Mouse (Mus musculus): ENCODE results near the gene Frmd4a.

Gene Frmd4a

DNA sequence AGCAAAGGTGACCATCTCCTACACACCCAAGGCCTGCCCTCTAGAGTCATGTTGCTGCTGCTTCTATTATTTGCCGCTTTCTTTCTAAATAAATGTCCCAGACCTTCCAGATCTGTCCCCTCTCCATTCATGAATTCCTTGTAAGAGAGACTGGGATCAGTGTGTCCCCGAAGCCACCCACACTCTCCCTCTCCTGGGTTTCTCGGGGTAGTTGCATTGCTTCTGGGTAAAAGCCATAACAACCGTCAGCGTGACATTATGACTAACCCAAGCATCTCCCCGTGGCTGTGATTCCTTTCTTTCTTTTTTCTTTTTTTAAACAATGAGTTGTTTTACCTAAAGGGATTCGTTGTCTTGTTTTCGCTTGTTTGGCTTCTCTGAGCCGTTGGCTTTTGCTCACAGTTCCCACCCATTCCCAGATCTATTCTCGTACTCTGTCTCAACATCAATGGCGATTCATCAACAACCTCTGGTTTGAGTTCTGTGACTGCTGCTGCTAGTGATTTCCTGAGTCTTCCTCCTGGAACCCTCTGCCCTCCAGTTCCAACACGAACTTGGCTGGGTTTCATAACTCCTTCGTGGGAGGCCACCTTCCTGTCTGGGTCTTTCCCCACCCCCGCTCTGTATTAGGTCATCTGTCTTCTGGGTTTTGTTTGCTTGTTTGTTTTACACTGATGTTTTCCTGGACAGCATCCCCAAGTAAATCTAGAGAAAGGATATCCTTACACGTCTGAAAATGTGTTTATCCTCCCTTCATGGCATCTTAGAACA, 483.9 kb downstream of the Frmd4a start:
- no peak; the same call in 1 of the 2 replicates for TF ChIP-seq GATA4 (IDR thresholded peaks at IDR 0.05; ENCODE audit: insufficient replicate concordance, low read length)

DNA sequence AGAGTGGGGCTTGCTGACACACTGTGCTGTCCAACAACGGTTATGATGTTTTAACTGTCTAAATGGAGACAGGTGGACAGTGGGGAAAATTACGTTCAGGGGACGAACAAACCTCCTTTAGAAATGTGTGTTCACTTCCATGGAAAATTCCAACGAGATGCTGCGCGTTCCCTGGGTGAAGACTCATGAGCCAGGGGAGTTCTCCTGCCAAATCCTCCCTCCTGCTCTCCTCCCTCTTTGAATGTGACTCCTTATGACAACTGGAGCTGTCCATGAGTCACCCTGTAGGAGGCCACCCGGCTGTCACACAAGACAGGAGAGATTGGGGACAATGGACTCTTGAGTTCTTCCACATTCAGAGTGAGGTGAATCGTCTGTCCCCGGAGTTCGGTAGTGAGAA, 486.9 kb downstream of the Frmd4a start:
- TF ChIP-seq GATA4 (IDR thresholded peaks at IDR 0.05; ENCODE audit: insufficient replicate concordance, low read length), result no peak

DNA sequence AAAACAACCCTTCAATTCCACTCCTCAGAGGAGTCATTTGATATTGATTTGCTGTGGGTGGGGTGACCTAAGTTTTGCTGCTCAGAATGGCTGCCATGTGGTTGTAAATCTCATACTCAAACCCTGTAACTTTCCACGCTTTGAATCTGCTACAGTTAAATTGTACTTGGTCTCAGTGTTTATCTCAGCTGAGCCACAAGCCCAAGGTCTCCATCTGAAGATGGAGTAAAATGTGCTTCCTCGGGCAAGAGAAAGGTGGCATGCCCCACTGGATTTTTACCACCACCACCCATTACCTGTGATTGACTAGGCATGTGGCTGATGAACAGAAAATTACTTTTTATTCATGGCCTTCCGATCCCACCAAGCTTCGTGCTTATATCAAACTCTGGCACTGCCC, 488.2 kb downstream of the Frmd4a start:
- TF ChIP-seq GATA4 (IDR thresholded peaks at IDR 0.05; ENCODE audit: insufficient replicate concordance, low read length), result no peak

DNA sequence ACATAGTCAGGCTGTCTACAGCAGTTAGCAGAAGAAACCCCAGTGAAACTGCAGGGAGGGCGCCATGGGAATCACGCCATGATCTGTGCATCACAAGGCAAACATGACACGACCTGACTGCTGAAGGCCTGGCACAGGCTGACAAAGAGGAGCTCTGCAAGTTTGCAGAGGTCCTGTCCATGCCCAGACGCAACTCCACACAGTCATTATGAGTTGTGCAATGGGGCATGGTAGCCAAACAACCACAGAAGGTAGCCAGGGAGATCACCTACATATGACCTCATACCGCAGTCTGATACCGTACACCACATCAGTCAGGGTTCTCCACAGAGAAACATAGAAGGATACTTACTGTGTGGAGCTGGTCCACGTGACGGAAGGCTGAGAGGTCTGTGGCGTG, 489.1 kb downstream of the Frmd4a start:
- TF ChIP-seq GATA4 (IDR thresholded peaks at IDR 0.05; ENCODE audit: insufficient replicate concordance, low read length), result no peak

- no peak for TF ChIP-seq GATA4 (IDR thresholded peaks at IDR 0.05; ENCODE audit: insufficient replicate concordance, low read length)
Observed at GRCm38 (mm10) chr2:4507887-4508615, 490.5 kb downstream of the Frmd4a start.

GRCm38 (mm10) chr2:4508959-4509615, 491.6 kb downstream of the Frmd4a start:
- no peak for TF ChIP-seq GATA4 (IDR thresholded peaks at IDR 0.05; ENCODE audit: insufficient replicate concordance, low read length)

- no peak for TF ChIP-seq GATA4 (IDR thresholded peaks at IDR 0.05; ENCODE audit: insufficient replicate concordance, low read length)
Observed at GRCm38 (mm10) chr2:4509739-4510138, 492.2 kb downstream of the Frmd4a start.

- TF ChIP-seq GATA4 (IDR thresholded peaks at IDR 0.05; ENCODE audit: insufficient replicate concordance, low read length), result no peak
Observed at GRCm38 (mm10) chr2:4510208-4511079, 492.9 kb downstream of the Frmd4a start.

GRCm38 (mm10) chr2:4511080-4511386, 493.5 kb downstream of the Frmd4a start:
- no peak for TF ChIP-seq GATA4 (IDR thresholded peaks at IDR 0.05; ENCODE audit: insufficient replicate concordance, low read length)

- no peak for TF ChIP-seq GATA4 (IDR thresholded peaks at IDR 0.05; ENCODE audit: insufficient replicate concordance, low read length)
Observed at GRCm38 (mm10) chr2:4512607-4513006, 495.1 kb downstream of the Frmd4a start.

- no peak for TF ChIP-seq GATA4 (IDR thresholded peaks at IDR 0.05; ENCODE audit: insufficient replicate concordance, low read length)
Observed at GRCm38 (mm10) chr2:4515910-4516309, 498.4 kb downstream of the Frmd4a start.

DNA sequence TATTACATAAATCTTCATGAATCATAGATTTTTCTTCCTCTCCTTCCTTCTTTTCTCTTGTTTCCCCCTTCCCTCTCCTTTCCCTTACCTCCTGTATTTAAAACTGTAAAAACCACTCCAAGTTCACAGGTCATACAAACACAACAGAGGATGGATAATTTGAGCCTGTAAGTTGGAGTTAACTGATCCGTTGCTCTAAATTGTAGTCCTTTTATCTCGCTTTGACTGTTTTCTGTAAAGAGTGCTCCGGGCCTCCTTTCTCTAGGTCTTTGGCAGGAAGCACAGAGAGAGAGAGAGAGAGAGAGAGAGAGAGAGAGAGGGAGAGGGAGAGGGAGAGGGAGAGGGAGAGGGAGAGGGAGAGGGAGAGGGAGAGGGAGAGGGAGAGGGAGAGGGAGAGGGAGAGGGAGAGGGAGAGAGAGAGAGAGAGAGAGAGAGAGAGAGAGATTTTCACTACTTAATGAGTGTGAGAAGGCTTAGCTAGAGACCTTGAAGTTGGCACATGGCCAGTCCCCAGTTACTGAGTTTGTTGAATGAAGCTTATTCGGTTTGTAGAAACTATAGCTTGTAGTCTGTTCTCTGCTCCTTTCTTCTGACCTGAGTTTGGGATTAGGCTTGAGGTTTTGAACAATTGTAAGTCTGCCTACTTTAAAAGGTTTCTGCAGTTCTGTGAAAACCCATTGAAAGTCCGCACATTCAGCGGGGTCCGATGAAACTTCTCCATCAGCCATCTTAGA, 499.5 kb downstream of the Frmd4a start:
- TF ChIP-seq GATA4 (IDR thresholded peaks at IDR 0.05; ENCODE audit: insufficient replicate concordance, low read length), result no peak

DNA sequence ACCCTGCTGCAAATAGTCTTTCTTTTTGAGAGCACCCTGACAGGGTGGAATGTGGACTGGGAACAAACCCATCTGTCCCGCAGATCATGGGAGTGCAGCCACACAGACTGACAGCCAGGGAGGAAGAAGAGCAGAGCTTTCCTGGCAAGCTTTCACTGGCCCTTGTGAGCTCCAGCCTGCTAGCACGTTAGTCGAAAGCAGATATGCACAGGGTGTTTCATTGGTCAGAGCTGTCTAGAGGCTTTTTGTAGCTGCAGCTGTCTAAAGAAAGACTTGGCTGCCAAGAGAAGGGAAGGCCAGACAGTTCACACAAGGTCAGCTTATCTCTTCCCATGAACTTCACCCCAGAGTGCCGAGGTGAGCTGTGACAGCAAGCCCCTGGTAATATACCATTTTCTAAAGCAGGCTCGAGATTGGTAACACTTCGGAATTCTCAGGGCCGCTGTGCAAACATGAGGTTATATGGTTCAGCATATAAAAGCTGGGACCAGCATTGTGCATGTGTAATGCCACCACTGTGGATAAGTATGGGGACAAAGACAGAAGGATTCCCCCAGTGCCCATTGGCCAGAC, 500.1 kb downstream of the Frmd4a start:
- 0 out of 2 replicates have a peak, but pooled peaks have one; percentile 79 for TF ChIP-seq GATA4 (IDR thresholded peaks at IDR 0.05; ENCODE audit: insufficient replicate concordance, low read length)

GRCm38 (mm10) chr2:4518549-4518948, 501.0 kb downstream of the Frmd4a start:
- TF ChIP-seq GATA4 (IDR thresholded peaks at IDR 0.05; ENCODE audit: insufficient replicate concordance, low read length), result no peak
